Mouse (Mus musculus): ENCODE results near the gene Gm1330.
"Not testable (repeated sequence)": the region's sequence is repeated elsewhere in the genome, so short reads cannot be mapped to it uniquely, and the experiment has no call there.

Gm1330 gene

GRCm38 (mm10) chr2:149003151-149003550 lies at the start of gene Gm1330:
Gene Gm1330, minus strand, starts transcription at chr2:149003251.
- DNase-seq (ENCODE audit: low spot score in 2 of 2), result no peak

- not testable (repeated sequence) for DNase-seq (ENCODE audit: low spot score in 2 of 2)
Observed at GRCm38 (mm10) chr2:149017137-149017536, 14.1 kb upstream of the Gm1330 start, which contains the start of gene Gm10750. Gene Gm10750, minus strand, starts transcription at chr2:149017237.

- DNase-seq (ENCODE audit: low spot score in 2 of 2), result no peak
Observed at GRCm38 (mm10) chr2:149004826-149005225, 1.8 kb upstream of the Gm1330 start.

- no peak for DNase-seq (ENCODE audit: low spot score in 2 of 2)
Observed at GRCm38 (mm10) chr2:148995133-148995532, 7.9 kb downstream of the Gm1330 start.

All from cerebellum, postnatal 4 days (tissue).